Mouse (Mus musculus): ENCODE results near the gene Gm5475. TPM values are rescaled to one million over a fixed set of nuclear protein-coding genes. Genes with fewer than 3 reads are reported as not detected.

Gene Gm5475
- polyA plus RNA-seq, 1 experiment from 2014 or later, result 0.12 TPM

DNA sequence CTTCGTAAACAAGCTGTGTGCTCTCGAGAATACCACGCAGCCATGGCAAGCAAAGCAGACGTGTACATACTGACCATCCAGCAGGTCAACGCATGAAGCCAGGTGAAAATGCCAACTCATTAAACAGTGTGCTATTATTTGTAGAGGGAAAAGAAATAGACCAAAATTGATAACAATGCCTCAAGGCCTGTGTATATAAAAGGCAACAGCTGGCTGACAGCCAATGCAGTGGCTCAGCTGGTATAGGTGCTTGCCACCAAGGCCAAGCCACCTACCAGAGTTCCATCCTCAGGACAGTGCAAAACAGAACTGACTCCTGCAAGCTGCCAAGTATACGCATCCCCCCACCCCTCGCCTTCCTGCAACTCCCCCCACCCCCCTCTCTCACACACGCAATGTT, 6.3 kb upstream of the Gm5475 start:
- no peak overlapping the region for H3K4me2 ChIP-seq (replicated peaks; ENCODE audit: low read depth, low read length)
- no peak overlapping the region for H3K4me3 ChIP-seq (ENCODE audit: low read depth, low read length)
- no peak for DNase-seq (ENCODE audit: low spot score)
- ATAC-seq, result peak; percentile 21; the same call in 1 of the 2 replicates
- WGBS, result 65% methylated on average over 8 of the region's 8 CpGs
- TF ChIP-seq EP300 (IDR thresholded peaks at IDR 0.05), result no peak
- TF ChIP-seq CTCF (IDR thresholded peaks at IDR 0.05), result no peak
- no peak overlapping the region for H3K9ac ChIP-seq (replicated peaks; ENCODE audit: low read depth)
- no peaks in the 10 kb centered on the region for H3K9me3 ChIP-seq (ENCODE audit: low read length)
- no peaks in the 10 kb centered on the region for H3K4me1 ChIP-seq (ENCODE audit: insufficient read depth, low read depth, low read length)
- H3K27ac ChIP-seq (ENCODE audit: low read length), result no peak overlapping the region
- H3K36me3 ChIP-seq (ENCODE audit: insufficient read depth, low read length), result no peaks in the 10 kb centered on the region
- H3K27me3 ChIP-seq (replicated peaks; ENCODE audit: insufficient read depth, low read length), result no peaks in the 10 kb centered on the region

GRCm38 (mm10) chr15:100417854-100418450, 4.0 kb upstream of the Gm5475 start:
- Histone ChIP-seq H3K4me1 (ENCODE audit: insufficient read depth, low read depth, low read length) (peaks cover 7% of the 10 kb centered on the region; the same call in 1 of the 2 replicates), H3K36me3 (ENCODE audit: insufficient read depth, low read length) (no peaks in the 10 kb centered on the region), H3K27ac (ENCODE audit: low read length) (no peak overlapping the region), H3K9ac (replicated peaks; ENCODE audit: low read depth) (no peak overlapping the region), H3K9me3 (ENCODE audit: low read length) (no peaks in the 10 kb centered on the region), H3K4me3 (ENCODE audit: low read depth, low read length) (no peak overlapping the region), H3K4me2 (replicated peaks; ENCODE audit: low read depth, low read length) (no peak overlapping the region), H3K27me3 (replicated peaks; ENCODE audit: insufficient read depth, low read length) (no peaks in the 10 kb centered on the region)
- ATAC-seq, result no peak
- TF ChIP-seq EP300 (IDR thresholded peaks at IDR 0.05) (no peak), CTCF (IDR thresholded peaks at IDR 0.05) (no peak)
- WGBS, result 80% methylated on average over 9 of the region's 9 CpGs
- no peak for DNase-seq (ENCODE audit: low spot score)

- no peak for ATAC-seq
- Histone ChIP-seq H3K27ac (ENCODE audit: low read length) (no peak overlapping the region), H3K4me3 (ENCODE audit: low read depth, low read length) (no peak overlapping the region), H3K4me1 (ENCODE audit: insufficient read depth, low read depth, low read length) (peaks cover 10% of the 10 kb centered on the region; the same call in 1 of the 2 replicates), H3K9ac (replicated peaks; ENCODE audit: low read depth) (no peak overlapping the region), H3K9me3 (ENCODE audit: low read length) (no peaks in the 10 kb centered on the region), H3K4me2 (replicated peaks; ENCODE audit: low read depth, low read length) (no peak overlapping the region), H3K36me3 (ENCODE audit: insufficient read depth, low read length) (no peaks in the 10 kb centered on the region), H3K27me3 (replicated peaks; ENCODE audit: insufficient read depth, low read length) (no peaks in the 10 kb centered on the region)
- TF ChIP-seq CTCF (IDR thresholded peaks at IDR 0.05), result no peak
- no peak for DNase-seq (ENCODE audit: low spot score)
- 74% methylated on average over 8 of the region's 8 CpGs for WGBS
Observed at GRCm38 (mm10) chr15:100419311-100419710, 2.6 kb upstream of the Gm5475 start.

- Histone ChIP-seq H3K27me3 (replicated peaks; ENCODE audit: insufficient read depth, low read length) (no peaks in the 10 kb centered on the region), H3K4me1 (ENCODE audit: insufficient read depth, low read depth, low read length) (peaks cover 10% of the 10 kb centered on the region; the same call in 1 of the 2 replicates), H3K4me2 (replicated peaks; ENCODE audit: low read depth, low read length) (no peak overlapping the region), H3K9ac (replicated peaks; ENCODE audit: low read depth) (no peak overlapping the region), H3K27ac (ENCODE audit: low read length) (no peak overlapping the region), H3K4me3 (ENCODE audit: low read depth, low read length) (no peak overlapping the region), H3K36me3 (ENCODE audit: insufficient read depth, low read length) (no peaks in the 10 kb centered on the region), H3K9me3 (ENCODE audit: low read length) (no peaks in the 10 kb centered on the region)
- DNase-seq (ENCODE audit: low spot score), result no peak
- WGBS, result 60% methylated on average over 9 of the region's 9 CpGs
- no peak for TF ChIP-seq CTCF (IDR thresholded peaks at IDR 0.05)
- no peak for TF ChIP-seq EP300 (IDR thresholded peaks at IDR 0.05)
- ATAC-seq, result no peak
Observed at GRCm38 (mm10) chr15:100419901-100420745, 1.8 kb upstream of the Gm5475 start.

DNA sequence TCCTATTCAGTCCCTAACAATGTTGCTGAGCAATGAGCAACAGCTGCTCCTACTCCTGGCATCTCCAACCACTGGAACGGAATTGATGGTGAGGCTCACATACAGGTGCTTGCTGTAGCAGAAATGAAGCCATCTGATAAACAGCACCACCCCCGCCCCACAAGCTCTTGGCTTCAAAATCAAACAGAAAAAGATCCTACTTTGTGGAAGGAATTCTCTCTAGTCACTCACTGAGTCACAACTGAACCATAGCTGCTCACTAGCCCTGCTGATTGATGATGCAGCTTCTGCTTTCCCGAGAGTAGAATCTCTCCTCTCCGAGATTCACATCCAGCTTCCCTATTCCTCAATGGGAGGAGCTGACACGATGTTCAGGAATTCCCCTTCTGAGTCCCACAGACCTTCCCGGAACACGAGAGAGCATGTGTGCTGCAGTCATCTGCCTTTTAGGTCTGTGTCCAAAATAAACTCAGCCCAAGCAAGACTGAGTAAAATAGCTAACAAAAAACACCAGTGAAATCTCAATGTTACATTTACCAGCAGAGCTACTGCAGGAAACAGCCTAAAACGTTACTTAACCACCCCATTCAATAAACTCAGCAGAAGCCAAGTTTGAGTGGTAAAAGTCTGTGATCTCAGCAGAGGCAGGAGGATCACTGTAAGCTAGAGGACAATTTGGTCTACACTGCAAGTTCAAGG, 739 bp upstream of the Gm5475 start:
- 27% methylated on average over 8 of the region's 8 CpGs for WGBS
- no peak overlapping the region for H3K27ac ChIP-seq (ENCODE audit: low read length)

GRCm38 (mm10) chr15:100422476-100422875, 529 bp downstream of the Gm5475 start:
- under 1% methylated on average over 36 of the region's 44 CpGs for WGBS
- H3K36me3 ChIP-seq (ENCODE audit: insufficient read depth, low read length), result no peaks in the 10 kb centered on the region
- peak; percentile 19 for DNase-seq (ENCODE audit: low spot score)

More for the DNA sequence above, 739 bp upstream of the Gm5475 start:
- Histone ChIP-seq H3K4me1 (ENCODE audit: insufficient read depth, low read depth, low read length) (peaks cover 10% of the 10 kb centered on the region; the same call in 1 of the 2 replicates), H3K4me2 (replicated peaks; ENCODE audit: low read depth, low read length) (peak overlapping the region; percentile 95), H3K9ac (replicated peaks; ENCODE audit: low read depth) (no peak overlapping the region), H3K36me3 (ENCODE audit: insufficient read depth, low read length) (no peaks in the 10 kb centered on the region), H3K9me3 (ENCODE audit: low read length) (no peaks in the 10 kb centered on the region), H3K27me3 (replicated peaks; ENCODE audit: insufficient read depth, low read length) (no peaks in the 10 kb centered on the region), H3K4me3 (ENCODE audit: low read depth, low read length) (no peak overlapping the region)
- no peak for ATAC-seq
- DNase-seq (ENCODE audit: low spot score), result peak; percentile 32
- TF ChIP-seq CTCF (IDR thresholded peaks at IDR 0.05) (no peak), EP300 (IDR thresholded peaks at IDR 0.05) (no peak)

More at GRCm38 (mm10) chr15:100422476-100422875, 529 bp downstream of the Gm5475 start:
- Histone ChIP-seq H3K9me3 (ENCODE audit: low read length) (no peaks in the 10 kb centered on the region), H3K4me1 (ENCODE audit: insufficient read depth, low read depth, low read length) (peaks cover 10% of the 10 kb centered on the region; the same call in 1 of the 2 replicates), H3K4me3 (ENCODE audit: low read depth, low read length) (peak overlapping the region; percentile 72), H3K27ac (ENCODE audit: low read length) (peak overlapping the region; percentile 62; the same call in 1 of the 2 replicates), H3K27me3 (replicated peaks; ENCODE audit: insufficient read depth, low read length) (no peaks in the 10 kb centered on the region), H3K4me2 (replicated peaks; ENCODE audit: low read depth, low read length) (peak overlapping the region; percentile 95), H3K9ac (replicated peaks; ENCODE audit: low read depth) (peak overlapping the region; percentile 78)
- TF ChIP-seq EP300 (IDR thresholded peaks at IDR 0.05) (no peak), CTCF (IDR thresholded peaks at IDR 0.05) (no peak)
- ATAC-seq, result peak; percentile 42

All from lung, postnatal 0 days (tissue).